Mouse (Mus musculus): ENCODE measurements around the gene Arhgap10. TPM values are rescaled to one million over a fixed set of nuclear protein-coding genes. Genes with fewer than 3 reads are reported as not detected.
A peak's percentile ranks its signal among the peaks of the same experiment; 100 is the strongest.

Gene Arhgap10
- total RNA-seq, 1 experiment from 2014 or later, result 20.6 TPM

- no peak for DNase-seq
Observed at GRCm38 (mm10) chr8:77516845-77517244, 908 bp downstream of the Arhgap10 start.

- DNase-seq, result no peak
Observed at GRCm38 (mm10) chr8:77515786-77516185, 2.0 kb downstream of the Arhgap10 start.

- DNase-seq, result no peak
Observed at GRCm38 (mm10) chr8:77515201-77515600, 2.6 kb downstream of the Arhgap10 start.

- DNase-seq, result no peak
Observed at GRCm38 (mm10) chr8:77511750-77512493, 5.8 kb downstream of the Arhgap10 start.

- no peak for DNase-seq
Observed at GRCm38 (mm10) chr8:77510426-77510825, 7.3 kb downstream of the Arhgap10 start.

GRCm38 (mm10) chr8:77509044-77509443 is 8.7 kb downstream of the Arhgap10 start:
- no peak for DNase-seq

GRCm38 (mm10) chr8:77507510-77508035 is 10.2 kb downstream of the Arhgap10 start:
- no peak for DNase-seq

GRCm38 (mm10) chr8:77506539-77506938 is 11.2 kb downstream of the Arhgap10 start:
- no peak for DNase-seq

- no peak for DNase-seq
Observed at GRCm38 (mm10) chr8:77502547-77502946, 15.2 kb downstream of the Arhgap10 start.

GRCm38 (mm10) chr8:77501131-77501530 is 16.6 kb downstream of the Arhgap10 start:
- no peak for DNase-seq

- no peak for DNase-seq
Observed at GRCm38 (mm10) chr8:77500264-77500663, 17.5 kb downstream of the Arhgap10 start.

GRCm38 (mm10) chr8:77497442-77497841 is 20.3 kb downstream of the Arhgap10 start:
- DNase-seq, result no peak

- no peak for DNase-seq
Observed at GRCm38 (mm10) chr8:77496253-77496652, 21.5 kb downstream of the Arhgap10 start.

- no peak for DNase-seq
Observed at GRCm38 (mm10) chr8:77494376-77495328, 23.1 kb downstream of the Arhgap10 start.

GRCm38 (mm10) chr8:77492356-77493058 is 25.2 kb downstream of the Arhgap10 start:
- no peak for DNase-seq

GRCm38 (mm10) chr8:77491231-77491923 is 26.4 kb downstream of the Arhgap10 start:
- no peak for DNase-seq

- peak; percentile 46 for DNase-seq
Observed at GRCm38 (mm10) chr8:77490095-77490781, 27.5 kb downstream of the Arhgap10 start.

- no peak for DNase-seq
Observed at GRCm38 (mm10) chr8:77489235-77489634, 28.5 kb downstream of the Arhgap10 start.

GRCm38 (mm10) chr8:77488215-77488606 is 29.5 kb downstream of the Arhgap10 start:
- no peak for DNase-seq

GRCm38 (mm10) chr8:77487590-77488214 is 30.1 kb downstream of the Arhgap10 start:
- DNase-seq, result peak; percentile 46
